8 mouse cellular contexts compared by ENCODE assay signal in the genomic region with DNA sequence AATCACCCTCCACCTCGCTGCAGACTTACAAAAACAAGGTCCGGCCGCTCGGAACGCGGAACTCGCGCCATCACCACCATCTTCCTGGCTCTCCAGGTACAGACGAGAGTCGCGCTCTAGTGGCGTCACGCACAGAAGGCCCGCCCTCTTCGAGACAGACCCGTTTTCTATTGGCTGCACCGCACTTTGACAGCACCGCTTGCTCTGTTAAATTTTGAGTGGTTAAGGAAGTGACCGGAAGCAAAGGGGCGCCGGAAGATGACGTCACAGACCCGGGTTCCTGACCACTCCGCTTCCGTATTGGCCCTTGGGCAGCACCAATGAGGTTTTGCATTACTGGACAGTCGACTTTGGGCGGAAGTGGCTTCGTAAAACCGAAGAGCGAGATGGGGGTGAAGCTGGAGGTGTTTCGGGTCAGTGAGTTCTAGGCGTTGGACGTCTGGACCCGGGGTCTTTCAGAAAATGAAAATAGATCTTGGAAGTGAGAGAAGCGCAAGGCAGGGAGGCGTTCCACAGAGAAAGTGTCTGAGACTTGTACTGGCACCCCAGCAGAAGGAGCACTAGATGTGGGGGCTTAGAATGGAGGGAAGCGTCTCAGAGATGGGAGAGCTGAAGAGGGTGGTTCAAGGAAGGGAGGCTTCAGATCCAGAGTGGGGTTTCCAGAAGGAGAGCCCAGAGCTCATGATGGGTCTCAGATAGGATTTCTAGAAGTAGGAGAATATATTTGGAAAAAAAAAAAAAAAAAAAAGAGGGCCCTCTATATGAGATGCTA. TPM values are rescaled to one million over a fixed set of nuclear protein-coding genes. Genes with fewer than 3 reads are reported as not detected.
DNase-seq lines count a peak whose midpoint lies in the region; ATAC-seq lines count a peak whose summit lies in the region.

A gene (minus strand): TSS at position 118 of the 772 bp plus-strand sequence.
A gene (plus strand): TSS at position 350 of the 772 bp plus-strand sequence.

- H3K27ac ChIP-seq in heart, embryonic 10.5 days = peak within 1 kb of the TSS; percentile 87
- no peak within 1 kb of the TSS for H3K27ac ChIP-seq in kidney, embryonic 15.5 days

- peak; percentile 95 for ATAC-seq in erythroblast, adult 5-6 weeks (replicated peaks; ENCODE audit: low FRiP score, poor library complexity, severe bottlenecking)
- peak; percentile 98 for ATAC-seq in kidney, embryonic 15.5 days (replicated peaks; ENCODE audit: low FRiP score)
- ATAC-seq in monocyte, adult 5-6 weeks (replicated peaks; ENCODE audit: insufficient number of reproducible peaks, low FRiP score, low TSS enrichment, poor library complexity, severe bottlenecking) = peak; percentile 91

- H3K4me2 ChIP-seq in kidney, embryonic 15.5 days = peak within 1 kb of the TSS; percentile 84

- peak within 1 kb of the TSS; percentile 78 for H3K9ac ChIP-seq in kidney, embryonic 15.5 days

- H3K9me3 ChIP-seq in heart, embryonic 10.5 days = no peaks in the 10 kb centered on the region
- H3K9me3 ChIP-seq in kidney, embryonic 15.5 days (replicated peaks) = no peaks in the 10 kb centered on the region

- DNase-seq in B cell, adult 2 months = peak; percentile 97 to 98
- DNase-seq in brain, adult 2 months (ENCODE audit: low read depth, low spot score) = peak; percentile 100
- peak; percentile 100 for DNase-seq in heart, embryonic 10.5 days (ENCODE audit: low spot score)
- peak; percentile 98 for DNase-seq in liver
- peak; percentile 97 to 98 for DNase-seq in spleen, postnatal 4 days (ENCODE audit: low spot score in 2 of 2)

- under 1% methylated on average over 37 of the region's 37 CpGs for WGBS in heart, embryonic 10.5 days
- under 1% methylated on average over 37 of the region's 37 CpGs for WGBS in kidney, embryonic 15.5 days

- peaks cover 17% of the 10 kb centered on the region for H3K4me1 ChIP-seq in heart, embryonic 10.5 days
- H3K4me1 ChIP-seq in kidney, embryonic 15.5 days = peaks cover 16% of the 10 kb centered on the region

- H3K4me3 ChIP-seq in heart, embryonic 10.5 days = peak within 1 kb of the TSS; percentile 93
- H3K4me3 ChIP-seq in kidney, embryonic 15.5 days (replicated peaks) = peak within 1 kb of the TSS; percentile 90

- no peaks in the 10 kb centered on the region for H3K27me3 ChIP-seq in heart, embryonic 10.5 days (ENCODE audit: insufficient read depth, poor library complexity, severe bottlenecking)
- no peaks in the 10 kb centered on the region for H3K27me3 ChIP-seq in kidney, embryonic 15.5 days

- H3K36me3 ChIP-seq in heart, embryonic 10.5 days = peaks cover 25% of the 10 kb centered on the region
- peaks cover 32% of the 10 kb centered on the region for H3K36me3 ChIP-seq in kidney, embryonic 15.5 days

RNA-seq across cellular contexts. Expression of the first gene that starts in this region (rescaled TPM):
- total RNA-seq in erythroblast, adult 5-6 weeks (2015; ENCODE audit: low replicate concordance) = 4.4 and 5.4 TPM in 2 replicates
- 11.0 and 16.0 TPM in 2 replicates for total RNA-seq in erythroblast, adult 5-6 weeks (2017; ENCODE audit: low replicate concordance)
- 46.5 and 52.8 TPM in 2 replicates for polyA plus RNA-seq in heart, embryonic 10.5 days (2016; fragmentation: Nextera tagmentation; extraction: Ambion mirVana)
- 60.4 and 65.0 TPM in 2 replicates for polyA plus RNA-seq in kidney, embryonic 15.5 days (2015; fragmentation: Nextera tagmentation; extraction: Ambion mirVana)
- total RNA-seq in monocyte, adult 5-6 weeks (2017) = 62.7 to 73.3 TPM (median 67.6 TPM) in 3 replicates

RNA-seq across cellular contexts. Expression of the second gene that starts in this region (rescaled TPM):
- 49.1 and 125 TPM in 2 replicates for total RNA-seq in erythroblast, adult 5-6 weeks (2015; ENCODE audit: low replicate concordance)
- 57.1 and 125 TPM in 2 replicates for total RNA-seq in erythroblast, adult 5-6 weeks (2017; ENCODE audit: low replicate concordance)
- 89.6 and 94.8 TPM in 2 replicates for polyA plus RNA-seq in heart, embryonic 10.5 days (2016; fragmentation: Nextera tagmentation; extraction: Ambion mirVana)
- polyA plus RNA-seq in kidney, embryonic 15.5 days (2015; fragmentation: Nextera tagmentation; extraction: Ambion mirVana) = 108 and 116 TPM in 2 replicates
- 127 to 142 TPM (median 131 TPM) in 3 replicates for total RNA-seq in monocyte, adult 5-6 weeks (2017)
